Mouse (Mus musculus): ENCODE measurements around the gene Tmem9b.

- peak; percentile 70 for TF ChIP-seq CTCF (conservative IDR thresholded peaks at IDR 0.05; ENCODE audit: low read length)
- TF ChIP-seq NANOG (IDR thresholded peaks at IDR 0.05; ENCODE audit: borderline replicate concordance, low read length), result no peak
These were observed 52.5 kb downstream of the Tmem9b start for GRCm38 (mm10) chr7:109700213-109700612.

Measured in E14TG2a.4 (cell line).